Mouse (Mus musculus) embryo, embryonic 11.5 days (tissue): ENCODE measurements around the gene H3f3b.
A peak's percentile ranks its signal among the peaks of the same experiment; 100 is the strongest.
"Not testable (repeated sequence)": the region's sequence is repeated elsewhere in the genome, so short reads cannot be mapped to it uniquely, and the experiment has no call there.

ENCODE experiments used
- DNase-seq: peaks from one replicate; pipeline ENCODE4 v3.0.0-alpha.2; 2012; ENCODE audit warnings: low read depth, low spot score

H3f3b gene

GRCm38 (mm10) chr11:116045173-116045572 lies 17.4 kb upstream of the H3f3b start:
- DNase-seq: no peak

DNA sequence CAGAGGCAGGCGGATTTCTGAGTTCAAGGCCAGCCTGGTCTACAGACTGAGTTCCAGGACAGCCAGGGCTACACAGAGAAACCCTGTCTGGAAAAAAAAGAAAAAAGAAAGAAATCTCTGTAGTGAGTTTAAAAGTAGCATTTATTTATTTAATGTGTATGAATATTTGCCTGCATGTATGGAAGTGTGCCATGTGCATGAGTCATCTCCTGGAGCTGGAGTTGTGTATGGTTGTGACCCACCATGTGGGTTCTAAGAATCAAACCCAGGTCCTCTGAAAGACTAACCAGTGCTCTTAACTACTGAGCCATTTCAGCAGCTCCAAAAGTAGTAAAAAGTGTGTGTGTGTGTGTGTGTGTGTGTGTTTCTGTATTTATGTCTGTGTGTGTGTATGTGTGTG lies 15.5 kb upstream of the H3f3b start:
- no peak for DNase-seq

GRCm38 (mm10) chr11:116042372-116043138 lies 14.8 kb upstream of the H3f3b start:
- DNase-seq: no peak

DNA sequence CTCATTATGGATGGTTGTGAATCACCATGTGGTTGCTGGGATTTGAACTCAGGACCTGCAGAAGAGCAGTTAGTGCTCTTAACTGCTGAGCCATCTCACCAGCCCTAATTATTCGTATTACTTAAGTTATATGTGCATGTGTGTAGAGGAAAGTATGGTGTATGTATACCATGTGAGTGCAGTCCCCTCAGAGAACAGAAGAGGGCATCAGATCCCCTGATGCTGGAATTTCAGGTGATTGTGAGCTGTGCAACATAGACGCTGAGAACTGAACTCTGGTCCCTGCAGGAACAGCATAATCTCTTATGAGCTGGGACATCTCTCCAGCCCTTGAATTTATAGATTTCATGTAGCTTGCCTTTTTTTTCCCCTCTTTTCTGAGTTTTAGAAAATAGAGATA lies 14.1 kb upstream of the H3f3b start:
- DNase-seq: no peak

GRCm38 (mm10) chr11:116040593-116040992 lies 12.8 kb upstream of the H3f3b start:
- DNase-seq: no peak

- no peak for DNase-seq
Observed at GRCm38 (mm10) chr11:116037826-116038225, 10.1 kb upstream of the H3f3b start.

GRCm38 (mm10) chr11:116036671-116037070 lies 8.9 kb upstream of the H3f3b start:
- no peak for DNase-seq

DNA sequence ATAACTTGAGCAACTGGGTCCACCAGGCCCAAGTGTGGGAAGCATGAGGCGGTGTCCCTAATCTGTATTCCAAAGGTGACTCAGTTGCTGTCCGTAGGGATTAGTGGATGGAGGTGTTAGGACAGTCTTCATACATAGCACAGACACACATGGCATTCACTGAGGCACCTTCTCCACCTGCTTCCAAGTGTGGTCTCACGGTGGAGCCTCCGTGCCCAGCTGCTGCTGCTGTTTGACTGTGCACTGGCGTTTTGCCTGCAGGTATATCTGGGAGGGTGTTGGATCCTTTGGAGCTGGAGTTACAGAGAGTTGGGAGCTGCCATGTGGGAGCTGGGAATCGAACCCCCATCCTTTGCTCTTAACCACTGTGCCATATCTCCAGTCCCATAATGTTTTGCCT lies 6.8 kb upstream of the H3f3b start:
- no peak for DNase-seq

GRCm38 (mm10) chr11:116030898-116031845 lies 3.4 kb upstream of the H3f3b start:
- DNase-seq: no peak

GRCm38 (mm10) chr11:116030088-116030897 lies 2.5 kb upstream of the H3f3b start, which contains the start of gene Unk:
Gene Unk (plus strand): TSS chr11:116030322.
- DNase-seq: peak; percentile 96

DNA sequence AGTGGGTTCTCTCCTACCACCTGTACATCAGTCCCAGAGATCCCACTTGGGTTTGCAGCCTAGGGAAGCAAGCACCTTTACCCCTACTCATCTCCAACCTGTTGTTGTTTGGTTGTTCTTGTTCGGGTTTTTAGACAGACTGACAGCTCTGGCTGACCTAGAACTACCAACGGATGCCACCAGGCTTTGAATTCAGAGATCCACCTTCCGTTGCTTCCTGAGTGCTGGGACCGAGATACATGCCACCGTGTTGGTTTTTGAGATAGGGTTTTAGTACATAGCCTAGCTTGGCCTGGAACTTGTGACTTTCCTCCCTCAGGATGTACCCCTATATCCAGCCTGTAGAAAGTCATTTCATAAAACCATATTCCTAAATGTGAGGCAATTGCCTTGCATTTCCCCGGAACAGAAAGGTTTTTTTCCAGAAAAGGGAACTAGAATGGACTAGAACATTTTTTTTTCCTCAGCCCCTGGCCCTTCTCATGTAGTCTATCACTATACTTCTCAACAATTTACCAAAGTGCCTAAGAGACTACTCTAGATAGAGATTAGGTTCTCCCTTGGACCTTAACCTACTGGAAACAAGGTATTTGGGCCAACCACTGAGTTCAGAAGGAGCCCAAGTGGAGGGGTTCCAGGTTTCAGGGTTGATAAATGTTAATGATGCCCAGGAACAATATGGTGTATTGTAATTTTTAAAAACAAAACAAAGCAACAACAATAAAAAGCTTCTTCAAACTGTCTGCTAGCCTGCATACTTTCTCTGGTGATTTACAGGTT lies 1.5 kb upstream of the H3f3b start:
- DNase-seq: no peak

DNA sequence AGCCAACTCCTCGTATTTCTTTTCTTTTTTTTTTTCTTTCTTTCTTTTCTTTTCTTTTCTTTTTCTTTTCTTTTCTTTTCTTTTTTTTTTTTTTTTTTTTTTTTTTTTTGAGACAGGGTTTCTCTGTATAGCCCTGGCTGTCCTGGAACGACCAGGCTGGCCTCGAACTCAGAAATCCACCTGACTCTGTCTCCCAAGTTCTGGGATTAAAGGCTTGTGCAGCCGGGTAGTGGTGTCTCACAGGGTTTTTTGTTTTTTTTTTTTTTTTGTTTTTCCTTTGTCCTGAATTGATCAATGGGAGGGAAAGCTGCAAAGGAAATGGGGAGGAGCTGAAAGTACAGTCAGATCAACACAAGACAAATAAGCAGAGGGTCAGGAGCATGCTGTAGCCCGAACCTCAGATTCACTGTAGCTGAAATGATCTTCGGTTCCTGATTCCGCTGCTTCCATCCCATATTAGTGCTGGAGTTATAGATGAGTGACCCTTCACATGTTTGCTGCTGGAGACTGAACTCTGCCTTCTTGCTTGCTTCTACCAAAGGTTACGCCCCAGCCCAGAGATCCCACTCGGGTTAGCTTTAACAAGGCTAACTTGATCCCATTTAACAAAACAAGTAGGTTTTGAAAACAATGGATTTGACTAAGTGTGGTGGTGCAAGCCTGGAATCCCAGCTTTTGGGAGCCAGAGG lies 559 bp upstream of the H3f3b start:
- no peak for DNase-seq

DNA sequence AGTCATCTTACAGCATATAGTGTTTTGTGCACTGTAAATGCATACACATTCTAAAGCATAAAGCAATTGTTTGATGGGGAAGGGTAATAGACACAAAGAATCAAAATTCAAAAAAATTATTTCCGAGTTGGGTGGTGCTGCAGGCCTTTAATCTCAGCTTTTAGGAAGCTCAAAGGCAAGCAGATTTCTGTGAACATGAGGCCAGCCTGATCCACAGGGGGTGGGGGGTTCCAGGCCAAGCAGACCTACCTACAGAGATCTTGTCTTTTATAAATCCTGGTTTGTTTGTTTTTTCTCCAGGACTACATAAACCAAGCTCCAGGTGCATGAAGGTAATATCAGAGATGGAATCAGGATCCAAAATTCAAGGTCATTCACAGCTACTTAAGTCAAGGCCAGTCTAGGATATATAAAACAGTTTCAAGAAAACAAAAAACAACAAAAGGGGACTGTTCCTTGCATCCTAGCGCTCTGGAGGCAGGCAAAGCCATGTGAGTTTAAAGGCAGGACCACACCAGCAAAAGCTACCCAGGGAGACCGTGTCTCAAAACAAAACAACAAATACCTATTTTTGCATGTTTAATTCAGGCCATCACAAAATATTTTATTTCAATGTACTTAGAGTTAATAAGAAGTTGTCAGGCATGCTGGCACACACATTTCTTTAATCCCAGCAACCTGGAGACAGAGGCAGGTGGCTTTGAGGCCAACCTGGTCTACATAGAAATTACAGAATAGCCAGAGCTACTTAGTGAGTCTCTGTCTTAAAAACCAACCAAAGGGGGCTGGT lies 2.5 kb downstream of the H3f3b start:
- no peak for DNase-seq

DNA sequence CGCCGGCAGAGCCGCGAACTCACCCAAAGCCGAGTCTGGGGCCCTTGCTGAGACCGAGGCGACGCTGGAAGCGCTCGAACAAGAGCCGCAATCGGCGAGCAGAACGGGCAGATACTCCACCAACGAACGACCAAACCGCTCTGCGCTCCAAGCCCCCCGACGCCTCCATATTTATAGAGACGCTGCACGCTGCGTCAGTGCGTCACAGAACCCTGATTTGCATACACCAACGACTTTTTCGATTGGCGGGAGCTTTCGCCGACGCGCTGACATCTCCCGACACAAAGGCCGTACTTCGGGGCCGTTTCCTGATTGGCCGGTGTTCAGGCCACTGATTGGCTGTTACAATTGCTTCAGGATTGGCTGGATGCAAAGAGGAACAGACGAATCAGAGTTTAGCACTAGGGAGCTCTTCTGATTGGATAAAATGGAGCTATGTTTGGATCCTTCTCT lies 3.4 kb downstream of the H3f3b start:
- peak; percentile 97 for DNase-seq

GRCm38 (mm10) chr11:116023771-116024355 lies 3.9 kb downstream of the H3f3b start:
- DNase-seq: no peak

DNA sequence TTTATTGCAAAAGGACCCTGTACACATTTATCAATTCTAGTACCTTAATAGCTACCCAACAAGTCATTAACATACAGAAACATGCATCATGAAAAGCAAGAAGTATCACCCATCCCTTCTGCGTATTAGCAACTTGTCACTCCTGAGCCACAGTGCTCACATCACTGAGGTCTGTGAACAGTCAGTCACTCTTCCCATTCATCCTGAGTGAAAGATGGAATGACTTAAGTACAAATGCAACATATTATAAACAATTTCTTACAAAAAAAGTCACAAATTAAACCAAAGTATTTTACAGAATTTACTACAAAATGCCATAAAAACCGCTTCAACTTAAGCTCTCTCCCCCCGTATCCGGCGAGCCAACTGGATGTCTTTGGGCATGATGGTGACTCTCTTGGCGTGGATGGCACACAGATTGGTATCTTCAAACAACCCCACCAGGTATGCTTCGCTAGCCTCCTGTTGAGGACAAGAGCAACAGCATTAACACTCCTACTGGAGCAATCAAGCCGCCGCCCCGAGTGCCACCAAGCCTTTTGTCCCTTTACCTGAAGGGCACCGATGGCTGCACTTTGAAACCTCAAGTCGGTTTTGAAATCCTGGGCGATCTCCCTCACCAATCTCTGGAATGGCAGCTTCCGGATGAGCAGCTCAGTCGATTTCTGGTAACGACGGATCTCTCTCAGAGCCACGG lies 4.5 kb downstream of the H3f3b start:
- DNase-seq: not testable (repeated sequence)

DNA sequence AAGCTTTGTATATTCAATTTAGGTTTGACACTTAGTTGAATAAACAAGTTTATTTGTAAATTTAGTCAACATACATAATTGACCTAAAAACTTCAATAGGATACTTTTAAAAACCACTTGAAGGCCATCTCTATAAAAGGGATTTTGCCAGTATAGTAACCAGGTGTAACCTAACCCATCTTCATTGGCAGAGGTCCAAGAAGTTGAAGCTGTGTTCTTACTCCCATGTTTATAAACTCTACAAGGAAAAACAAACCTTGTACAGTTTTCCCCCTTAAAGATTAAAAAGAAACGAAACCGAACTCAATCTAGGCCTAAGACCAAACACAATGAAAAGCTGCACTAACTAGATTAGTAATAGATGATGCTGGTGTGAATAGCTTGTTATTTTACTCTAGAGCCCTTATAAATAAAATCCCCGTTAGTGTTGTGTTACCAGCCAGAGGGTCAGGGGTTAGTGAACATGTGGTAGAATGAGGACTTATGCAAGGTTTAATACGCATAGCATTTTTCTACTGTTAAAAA lies 5.4 kb downstream of the H3f3b start:
- DNase-seq: no peak
